ENCODE assay signal across 9 mouse cellular contexts in genomic region chr9:61829736-61830135, GRCm38 (mm10).
DNase-seq lines count a peak whose midpoint lies in the region; TF ChIP-seq lines count a peak whose summit lies in the region.
"Had no signal": no experiment of that assay in that cellular context is flagged by ENCODE, and none has a peak within 500 bp of the region (broad histone marks: within the 10 kb centered on the region; RNA-seq: fewer than 3 reads in every experiment).

No protein-coding gene starts in this region.

- no peaks in the 10 kb centered on the region for H3K27me3 ChIP-seq in thymus, adult 2 months (ENCODE audit: control insufficient read depth, insufficient read depth, low read length)

- no peak for TF ChIP-seq POLR2A in thymus, adult 2 months (IDR thresholded peaks at IDR 0.05; ENCODE audit: control insufficient read depth, extremely low read depth, insufficient read depth, low read length, poor library complexity)

- DNase-seq in thymus, adult 2 months = peak; percentile 3
- DNase-seq in thymus, adult 18-20 months = no peak
- peak; percentile 33 to 74 for DNase-seq in frontal cortex, adult 2 months (ENCODE audit: extremely low spot score in 1 of 2, low spot score in 1 of 2)
- peak; percentile 10 to 52 for DNase-seq in left cerebral cortex, adult 9 months (ENCODE audit: low spot score in 2 of 2)
- DNase-seq in telencephalon, adult 2 months (ENCODE audit: low read depth, low spot score) = peak; percentile 19
- no peak for DNase-seq in lung, postnatal 4 days
- no peak for DNase-seq in gastrocnemius, adult 2 months

- no peak overlapping the region for H3K27ac ChIP-seq in thymus, adult 2 months (ENCODE audit: control insufficient read depth, insufficient read depth, low read length)
- H3K27ac ChIP-seq in gastrocnemius, adult 2 months = no peak overlapping the region
- H3K27ac ChIP-seq: hindbrain, embryonic 10.5 days; neural tube, embryonic 15.5 days had no signal

- 58% methylated on average over 8 of the region's 8 CpGs for WGBS in thymus, adult 2 months

- intact Hi-C loops in gastrocnemius, adult 2 months (cut with DNase I) = no loop called here

- TF ChIP-seq CTCF in thymus, adult 2 months (IDR thresholded peaks at IDR 0.05; ENCODE audit: borderline replicate concordance, control insufficient read depth, extremely low read depth, insufficient read depth, low read length, poor library complexity) = no peak
- TF ChIP-seq CTCF in gastrocnemius, adult 2 months (IDR thresholded peaks at IDR 0.05) = no peak

- peaks cover 7% of the 10 kb centered on the region for H3K4me1 ChIP-seq in thymus, adult 2 months (replicated peaks; ENCODE audit: control insufficient read depth, insufficient read depth, low read length)

- H3K36me3 ChIP-seq in thymus, adult 2 months (ENCODE audit: control insufficient read depth, insufficient read depth, low read length) = no peaks in the 10 kb centered on the region
- H3K36me3 ChIP-seq: hindbrain, embryonic 10.5 days; neural tube, embryonic 15.5 days had no signal

- no peak overlapping the region for H3K4me3 ChIP-seq in thymus, adult 2 months (ENCODE audit: control insufficient read depth, insufficient read depth, low read length)
- no peak overlapping the region for H3K4me3 ChIP-seq in gastrocnemius, adult 2 months
- H3K4me3 ChIP-seq: hindbrain, embryonic 10.5 days; neural tube, embryonic 15.5 days had no signal

Comparison
In these comparisons a context has a peak if more than half of its experiments do, and no peak if none do; other contexts are left out.
1. DNase-seq: peak in thymus, adult 2 months (single experiment), frontal cortex, adult 2 months (2 of 2), left cerebral cortex, adult 9 months (2 of 2) and telencephalon, adult 2 months (single experiment); none in thymus, adult 18-20 months (0 of 2), lung, postnatal 4 days (0 of 2) and gastrocnemius, adult 2 months (single experiment).